Mouse (Mus musculus): Measurements from ENCODE around the gene Ugt2b38.

DNA sequence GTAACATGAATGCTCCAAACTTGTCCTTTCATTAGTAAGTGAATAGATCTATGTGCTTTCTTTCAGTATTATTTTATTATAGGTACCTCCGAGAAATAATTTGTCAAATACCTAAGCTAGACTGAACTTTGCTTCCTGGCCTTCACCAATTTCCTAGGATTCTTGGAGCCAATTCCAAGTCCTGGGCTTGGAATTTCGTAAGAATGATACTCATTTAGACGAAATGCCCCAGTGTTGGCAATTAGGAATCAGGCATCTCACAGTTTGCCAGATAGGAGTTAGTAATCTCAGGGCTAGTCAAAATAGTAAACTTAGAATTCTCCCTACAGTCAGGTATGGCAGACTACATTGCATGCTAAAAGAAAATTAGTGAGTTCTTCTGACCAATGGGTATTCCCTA, 1.7 kb upstream of the Ugt2b38 start:
- no peak for TF ChIP-seq CTCF (IDR thresholded peaks at IDR 0.05)
- no peak for TF ChIP-seq EP300 (IDR thresholded peaks at IDR 0.05)
